Mouse (Mus musculus) limb, embryonic 12.5 days (tissue): ENCODE results near the gene Ankrd31. TPM values are rescaled to one million over a fixed set of nuclear protein-coding genes. Genes with fewer than 3 reads are reported as not detected.

Source experiments
- ATAC-seq: fragments of 200-750 bp; cut with Nextera tagmentation; 2 replicates; pipeline ENCODE4 v1.8.0; 2017; ENCODE audit warnings: low read depth, moderate TSS enrichment; ENCODE audit not compliant: insufficient number of reproducible peaks, insufficient read depth, low FRiP score, low TSS enrichment
- H3K27ac ChIP-seq: fragments of 300-500 bp; sonication (generic); 2 replicates; pipeline ENCODE4 v1.5.1; 2016; ENCODE audit warnings: mild to moderate bottlenecking, moderate library complexity
- H3K27me3 ChIP-seq: fragments of 300-500 bp; sonication (generic); 2 replicates; pipeline ENCODE4 v1.6.1; 2016; ENCODE audit warnings: mild to moderate bottlenecking, moderate library complexity
- H3K36me3 ChIP-seq: fragments of 300-500 bp; sonication (generic); 2 replicates; pipeline ENCODE4 v1.6.1; 2016; ENCODE audit warnings: mild to moderate bottlenecking, moderate library complexity
- H3K4me1 ChIP-seq: fragments of 300-500 bp; sonication (generic); replicated peaks from 2 replicates; pipeline ENCODE4 v1.6.1; 2016
- H3K4me2 ChIP-seq: fragments of 300-500 bp; sonication (generic); 2 replicates; pipeline ENCODE4 v1.6.1; 2016; ENCODE audit warnings: mild to moderate bottlenecking, moderate library complexity
- H3K4me3 ChIP-seq: fragments of 300-500 bp; sonication (generic); replicated peaks from 2 replicates; pipeline ENCODE4 v1.5.1; 2016; ENCODE audit warnings: mild to moderate bottlenecking
- H3K9ac ChIP-seq: fragments of 300-500 bp; sonication (generic); replicated peaks from 2 replicates; pipeline ENCODE4 v1.6.1; 2016; ENCODE audit warnings: mild to moderate bottlenecking, moderate library complexity
- H3K9me3 ChIP-seq: fragments of 300-500 bp; sonication (generic); 2 replicates; pipeline ENCODE4 v1.6.1; 2016; ENCODE audit warnings: mild to moderate bottlenecking, moderate library complexity
- WGBS: fragments of 180-500 bp; shearing (Covaris S2); methylation state at CpG from one replicate; pipeline ENCODE4 v1.1.7; 2016; 5-methylcytosine and 5-hydroxymethylcytosine counted together
- polyA plus RNA-seq: library from polyadenylated mRNA; unstranded; fragments of >200 nt; fragmentation: Nextera tagmentation; extraction: Ambion mirVana; gene quantifications from 2 replicates; pipeline ENCODE4 v1.2.1, GENCODE M21; 2016

Gene Ankrd31
- 0.12 TPM in 1 of 2 replicates, not detected in the other for polyA plus RNA-seq

DNA sequence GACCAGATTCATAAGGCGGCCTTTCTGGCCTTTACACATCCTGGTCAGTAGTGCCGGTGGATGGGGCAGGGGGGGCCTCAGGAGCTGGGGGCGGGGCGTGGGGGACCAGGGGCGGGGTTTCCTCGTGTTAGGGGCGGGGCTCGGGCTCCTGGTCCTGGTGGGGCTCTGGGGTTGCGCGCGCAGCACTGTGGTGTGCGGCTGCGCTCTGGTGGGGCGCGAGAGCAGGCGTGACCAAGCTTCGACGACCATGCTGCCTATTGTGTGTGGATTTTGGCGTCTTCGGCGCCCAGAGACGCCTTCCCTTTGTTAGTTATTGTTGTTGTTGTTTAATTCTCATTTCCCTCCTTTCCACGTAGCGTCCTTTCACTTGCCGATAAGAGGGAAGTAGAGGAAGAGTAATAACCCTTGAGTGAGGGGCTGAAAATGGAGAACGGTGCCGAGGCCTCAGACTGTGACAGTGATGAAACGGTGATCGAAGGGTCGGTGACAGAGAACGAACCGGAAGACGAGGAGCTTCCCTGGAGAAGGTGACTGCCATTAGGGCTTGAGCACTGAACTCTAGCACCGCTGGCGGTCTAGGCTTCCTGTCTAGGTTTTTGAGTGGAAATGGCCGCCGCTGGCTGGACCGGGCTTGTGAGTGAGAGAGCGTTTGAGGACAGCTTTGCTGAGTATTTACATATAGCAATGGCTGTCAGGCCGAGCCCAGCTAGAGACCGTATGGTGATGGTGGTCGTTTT lies at the start of gene Ankrd31:
Gene Ankrd31 (plus strand): TSS at position 164 of the 737 bp plus-strand sequence.
- H3K27me3 ChIP-seq, result no peaks in the 10 kb centered on the region
- no peak within 1 kb of the TSS for H3K27ac ChIP-seq
- no peak for ATAC-seq
- 88% methylated on average over 42 of the region's 42 CpGs for WGBS
- no peaks in the 10 kb centered on the region for H3K36me3 ChIP-seq
- no peak within 1 kb of the TSS for H3K4me3 ChIP-seq
- no peak within 1 kb of the TSS for H3K9ac ChIP-seq
- H3K9me3 ChIP-seq, result no peaks in the 10 kb centered on the region
- no peak within 1 kb of the TSS for H3K4me2 ChIP-seq
- no peaks in the 10 kb centered on the region for H3K4me1 ChIP-seq

DNA sequence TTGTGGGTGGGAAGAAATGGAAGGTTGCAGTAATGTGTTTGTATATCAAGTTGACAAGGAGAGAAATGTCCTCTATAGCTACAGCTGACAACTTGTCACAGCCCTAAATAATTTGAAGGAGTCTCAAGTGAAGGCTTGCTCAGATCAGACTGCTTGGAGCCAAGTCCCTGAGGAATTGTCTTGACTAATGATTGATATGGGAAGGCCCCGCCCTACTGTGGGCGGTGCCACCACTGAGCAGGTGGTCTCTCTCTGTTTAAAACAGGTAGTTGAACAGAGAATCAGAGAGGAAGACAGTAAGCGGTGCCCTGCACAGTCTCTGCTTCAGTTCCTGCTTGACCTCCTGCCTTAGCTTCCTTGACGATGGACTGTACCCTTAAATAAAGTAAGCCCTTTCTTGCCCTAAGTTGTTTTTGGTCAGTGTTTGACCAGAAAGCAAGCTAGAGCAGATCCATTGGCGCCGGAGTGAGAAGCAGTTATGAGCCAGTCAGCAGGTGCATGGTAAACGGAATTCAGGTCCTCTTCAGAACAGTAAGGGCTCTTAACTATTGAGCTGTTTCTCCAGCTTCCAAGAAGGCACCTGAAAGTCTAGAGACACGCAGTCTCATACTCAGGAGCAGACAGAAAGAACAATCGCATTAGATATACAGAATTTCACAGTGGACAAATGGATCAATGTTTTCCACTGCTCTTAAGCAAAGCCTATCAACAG lies 45.3 kb upstream of the Ankrd31 start:
- Histone ChIP-seq H3K27me3 (no peaks in the 10 kb centered on the region), H3K4me1 (no peaks in the 10 kb centered on the region), H3K27ac (no peak overlapping the region), H3K4me2 (no peak overlapping the region), H3K9ac (no peak overlapping the region), H3K4me3 (no peak overlapping the region), H3K9me3 (no peaks in the 10 kb centered on the region), H3K36me3 (no peaks in the 10 kb centered on the region)
- no peak for ATAC-seq
- WGBS, result 72% methylated on average over 9 of the region's 9 CpGs

DNA sequence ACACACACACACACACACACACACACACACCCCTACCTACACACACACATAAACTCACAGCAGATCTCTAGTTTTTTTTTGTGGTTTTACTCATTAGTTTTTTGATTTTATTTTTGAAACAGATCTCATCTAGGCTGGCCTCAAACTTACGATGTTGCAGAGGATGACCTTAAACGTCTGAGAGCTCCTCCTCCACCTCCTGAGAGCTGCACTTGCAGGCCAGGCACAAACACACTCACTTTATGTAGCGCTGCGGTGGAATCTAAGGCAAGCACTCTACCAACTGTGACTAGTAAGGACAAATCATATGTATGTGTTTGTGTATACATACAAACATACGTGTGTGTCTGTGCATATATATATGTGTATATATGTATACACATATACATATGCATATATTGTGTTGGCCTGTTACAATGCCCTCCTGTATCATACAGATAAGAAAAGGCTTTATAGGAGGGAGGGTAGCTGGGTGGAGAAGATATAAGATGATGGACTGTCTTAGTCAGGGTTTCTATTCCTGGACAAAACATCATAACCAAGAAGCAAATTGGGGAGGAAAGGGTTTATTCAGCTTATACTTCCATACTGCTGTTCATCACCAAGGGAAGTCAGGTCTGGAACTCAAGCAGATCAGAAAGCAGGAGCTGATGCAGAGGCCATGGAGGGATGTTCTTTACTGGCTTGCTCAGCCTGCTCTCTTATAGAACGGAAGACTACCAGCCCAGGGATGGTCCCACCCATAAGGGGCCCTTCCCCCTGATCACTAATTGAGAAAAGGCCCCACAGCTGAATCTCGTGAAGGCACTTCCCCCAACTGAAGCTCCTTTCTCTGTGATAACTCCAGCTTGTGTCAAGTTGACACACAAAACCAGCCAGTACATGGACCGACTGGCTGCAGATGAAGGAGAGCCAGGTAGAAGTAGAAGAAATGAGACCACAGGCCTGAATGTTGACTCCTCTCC lies 38.5 kb upstream of the Ankrd31 start:
- no peak overlapping the region for H3K4me3 ChIP-seq
- no peak overlapping the region for H3K4me2 ChIP-seq
- H3K4me1 ChIP-seq, result no peaks in the 10 kb centered on the region
- no peak for ATAC-seq
- H3K9me3 ChIP-seq, result no peaks in the 10 kb centered on the region
- H3K27ac ChIP-seq, result no peak overlapping the region
- no peaks in the 10 kb centered on the region for H3K36me3 ChIP-seq
- WGBS, result 75% methylated on average over 8 of the region's 8 CpGs
- H3K9ac ChIP-seq, result no peak overlapping the region
- H3K27me3 ChIP-seq, result no peaks in the 10 kb centered on the region

DNA sequence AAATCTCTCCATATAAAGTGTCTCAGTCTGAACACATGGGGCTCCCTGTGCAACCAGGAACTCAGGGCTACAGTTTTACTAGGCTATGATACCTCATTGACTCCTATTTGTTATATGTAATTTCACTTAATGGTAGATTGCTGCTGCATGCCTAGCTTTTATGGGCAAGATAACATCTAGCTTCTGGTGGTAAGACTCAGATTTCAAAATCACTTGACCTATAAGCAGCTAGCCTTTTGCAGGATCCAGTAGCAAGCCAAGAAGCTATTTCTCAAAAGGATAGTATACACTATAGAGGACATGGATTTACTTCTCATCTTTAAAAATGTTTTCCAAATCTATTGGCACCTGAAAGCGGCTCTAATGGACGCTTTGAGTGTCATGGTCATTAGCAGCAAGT lies 31.8 kb upstream of the Ankrd31 start:
- ATAC-seq, result no peak
- H3K27ac ChIP-seq, result no peak overlapping the region
- no peak overlapping the region for H3K4me2 ChIP-seq
- WGBS, result 89% methylated on average over 2 of the region's 2 CpGs
- no peaks in the 10 kb centered on the region for H3K27me3 ChIP-seq
- H3K36me3 ChIP-seq, result no peaks in the 10 kb centered on the region
- no peaks in the 10 kb centered on the region for H3K9me3 ChIP-seq
- H3K4me1 ChIP-seq, result no peaks in the 10 kb centered on the region
- H3K9ac ChIP-seq, result no peak overlapping the region
- no peak overlapping the region for H3K4me3 ChIP-seq

DNA sequence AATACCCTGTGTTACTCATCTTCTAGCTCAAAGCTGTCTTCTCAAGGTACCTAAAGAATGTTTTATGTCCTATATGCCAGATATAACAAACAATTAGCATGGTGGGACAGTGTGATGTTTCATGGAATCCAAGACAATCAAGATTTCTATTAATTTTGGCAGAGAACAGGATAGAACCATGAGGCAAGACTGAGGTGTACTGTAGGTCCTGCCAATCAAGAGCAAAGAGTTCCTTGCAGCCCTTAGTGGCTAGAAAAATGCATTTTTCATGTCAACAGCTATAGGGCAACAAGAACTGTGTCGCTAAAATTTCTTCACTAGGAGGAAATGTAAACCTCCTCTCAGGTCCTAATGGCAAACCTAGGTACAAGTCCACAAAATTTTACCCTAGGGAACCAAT lies 30.3 kb upstream of the Ankrd31 start:
- Histone ChIP-seq H3K9ac (no peak overlapping the region), H3K4me2 (no peak overlapping the region), H3K27ac (no peak overlapping the region), H3K27me3 (no peaks in the 10 kb centered on the region), H3K9me3 (no peaks in the 10 kb centered on the region), H3K4me1 (no peaks in the 10 kb centered on the region), H3K36me3 (no peaks in the 10 kb centered on the region), H3K4me3 (no peak overlapping the region)
- ATAC-seq, result no peak
- 72% methylated on average over 1 of the region's 1 CpGs for WGBS

DNA sequence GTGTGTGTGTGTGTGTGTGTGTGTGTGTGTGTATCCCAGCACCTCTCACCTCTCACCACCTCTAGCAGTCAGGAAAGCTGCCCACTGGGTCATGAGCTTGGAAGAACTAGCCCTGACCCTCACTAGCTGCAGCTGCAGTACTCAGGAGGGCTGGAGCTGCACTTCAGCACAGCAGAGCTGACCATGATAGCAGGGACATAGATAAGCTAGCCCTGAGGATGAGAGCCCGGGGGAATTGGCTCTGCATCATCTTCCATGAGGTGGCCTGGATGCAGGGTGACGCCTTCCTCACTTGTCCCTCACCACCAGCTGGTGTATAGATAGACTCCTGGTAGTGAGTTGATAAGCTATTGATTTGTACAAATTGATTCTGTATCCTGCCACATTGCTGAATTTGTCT lies 28.1 kb upstream of the Ankrd31 start:
- Histone ChIP-seq H3K27ac (no peak overlapping the region), H3K27me3 (no peaks in the 10 kb centered on the region), H3K4me2 (no peak overlapping the region), H3K4me1 (no peaks in the 10 kb centered on the region), H3K9ac (no peak overlapping the region), H3K9me3 (no peaks in the 10 kb centered on the region), H3K36me3 (no peaks in the 10 kb centered on the region), H3K4me3 (no peak overlapping the region)
- ATAC-seq, result no peak
- WGBS, result 83% methylated on average over 2 of the region's 2 CpGs

DNA sequence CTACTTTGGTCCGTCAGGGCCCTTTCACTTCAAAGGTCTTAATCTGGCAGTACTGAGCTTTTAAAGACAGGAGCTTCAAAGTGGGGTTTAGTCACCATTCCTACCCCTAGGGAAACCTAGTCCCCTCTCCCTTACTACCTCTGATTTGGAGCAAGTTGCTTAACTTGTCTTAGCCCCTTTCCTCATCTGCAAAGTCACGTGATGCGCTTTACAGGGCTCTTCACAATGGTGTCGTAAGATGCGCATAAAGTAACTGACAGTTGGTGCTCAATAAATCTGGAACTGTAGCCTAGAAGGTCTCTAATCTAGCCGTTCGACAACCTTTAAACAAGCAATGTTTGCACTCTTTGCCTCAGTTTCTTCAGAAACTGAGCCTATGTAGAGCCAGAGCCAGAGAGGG lies 19.8 kb upstream of the Ankrd31 start:
- ATAC-seq, result no peak
- WGBS, result 66% methylated on average over 7 of the region's 7 CpGs
- Histone ChIP-seq H3K4me2 (no peak overlapping the region), H3K27ac (no peak overlapping the region), H3K27me3 (no peaks in the 10 kb centered on the region), H3K9ac (no peak overlapping the region), H3K4me3 (no peak overlapping the region), H3K9me3 (no peaks in the 10 kb centered on the region), H3K4me1 (no peaks in the 10 kb centered on the region), H3K36me3 (no peaks in the 10 kb centered on the region)

DNA sequence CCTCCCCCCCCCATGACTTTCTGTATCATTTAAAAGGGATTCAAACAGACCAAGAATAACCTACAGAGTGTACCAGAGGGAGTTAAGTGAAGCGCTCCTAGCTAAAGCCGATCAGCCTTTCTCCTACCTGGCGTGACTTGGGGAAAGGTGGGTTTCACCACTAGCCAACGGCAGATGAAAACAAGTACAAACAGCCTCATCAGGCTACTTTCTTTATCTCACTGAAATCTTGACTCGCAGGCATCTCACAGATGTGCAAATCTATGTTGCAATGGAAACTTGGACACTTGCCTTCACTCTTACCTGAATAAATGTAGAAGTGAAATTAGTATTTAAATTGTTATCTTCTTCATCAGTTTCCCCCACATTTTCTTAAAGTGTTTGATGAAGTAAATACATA lies 18.9 kb upstream of the Ankrd31 start:
- H3K9me3 ChIP-seq, result no peaks in the 10 kb centered on the region
- no peaks in the 10 kb centered on the region for H3K36me3 ChIP-seq
- 93% methylated on average over 5 of the region's 5 CpGs for WGBS
- ATAC-seq, result no peak
- H3K27ac ChIP-seq, result no peak overlapping the region
- no peaks in the 10 kb centered on the region for H3K4me1 ChIP-seq
- no peak overlapping the region for H3K4me3 ChIP-seq
- no peak overlapping the region for H3K4me2 ChIP-seq
- H3K27me3 ChIP-seq, result no peaks in the 10 kb centered on the region
- H3K9ac ChIP-seq, result no peak overlapping the region

DNA sequence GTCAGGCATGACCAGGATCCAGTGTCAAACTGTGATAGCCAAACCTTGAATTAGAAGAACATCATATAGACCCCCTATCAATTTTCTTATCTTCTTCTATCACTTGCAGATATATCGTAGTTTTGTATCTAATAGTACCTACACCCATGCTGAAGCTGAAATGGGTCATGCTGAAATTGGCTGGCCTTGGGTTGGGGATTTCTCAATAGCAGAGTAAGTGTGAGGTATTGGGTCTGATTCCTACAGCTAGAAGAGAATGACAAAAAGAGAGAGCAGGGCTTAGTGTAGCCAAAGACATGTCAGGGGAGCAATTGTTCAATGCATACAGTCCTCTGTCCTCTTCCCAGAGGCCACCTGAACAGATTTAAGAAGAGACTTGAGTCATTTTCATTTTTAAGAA lies 18.0 kb upstream of the Ankrd31 start:
- Histone ChIP-seq H3K4me3 (no peak overlapping the region), H3K9me3 (no peaks in the 10 kb centered on the region), H3K9ac (no peak overlapping the region), H3K27me3 (no peaks in the 10 kb centered on the region), H3K4me1 (no peaks in the 10 kb centered on the region), H3K36me3 (no peaks in the 10 kb centered on the region), H3K27ac (no peak overlapping the region), H3K4me2 (no peak overlapping the region)
- no peak for ATAC-seq
- WGBS, result 85% methylated on average over 1 of the region's 1 CpGs

DNA sequence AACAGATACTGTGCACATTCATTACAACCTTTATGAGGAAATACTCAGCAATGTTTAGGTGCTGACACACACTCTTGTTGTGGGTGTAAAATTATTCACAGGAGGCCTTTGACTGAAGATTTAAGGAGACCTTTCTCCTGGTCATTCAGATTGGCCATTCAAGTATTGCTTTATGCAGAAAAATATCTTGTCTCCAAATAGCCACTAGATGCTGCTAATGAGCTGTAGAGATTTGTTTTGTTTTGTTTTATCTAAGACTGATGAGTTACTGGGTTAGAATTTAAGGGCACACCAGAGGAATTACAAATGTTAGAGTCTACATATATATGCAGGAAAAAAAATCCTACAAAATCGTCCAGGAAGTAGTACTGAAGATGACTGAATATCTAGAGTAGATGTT lies 12.9 kb upstream of the Ankrd31 start:
- Histone ChIP-seq H3K9me3 (no peaks in the 10 kb centered on the region), H3K36me3 (no peaks in the 10 kb centered on the region), H3K4me2 (no peak overlapping the region), H3K4me3 (no peak overlapping the region), H3K27me3 (no peaks in the 10 kb centered on the region), H3K4me1 (no peaks in the 10 kb centered on the region), H3K27ac (no peak overlapping the region), H3K9ac (no peak overlapping the region)
- no peak for ATAC-seq
- WGBS, result 48% methylated on average over 1 of the region's 1 CpGs

DNA sequence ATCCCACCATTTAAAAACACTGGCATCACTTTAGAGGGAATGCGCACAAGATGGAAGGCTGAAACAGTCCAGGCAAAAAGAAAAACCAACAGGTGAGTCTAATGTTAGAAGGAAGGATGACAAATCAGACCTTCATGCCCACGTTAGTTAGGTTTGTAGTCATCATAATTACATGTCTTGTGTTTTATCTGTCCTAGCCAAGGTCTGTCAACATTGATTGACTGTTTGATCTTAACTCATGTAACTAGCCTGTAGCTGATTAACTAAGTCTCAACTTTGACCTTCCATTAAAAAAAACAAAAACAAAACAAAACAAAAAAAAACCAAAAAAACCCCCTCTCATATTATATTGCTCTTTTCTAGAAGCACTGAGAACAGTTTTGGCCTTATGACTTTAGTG lies 7.9 kb upstream of the Ankrd31 start:
- Histone ChIP-seq H3K4me1 (no peaks in the 10 kb centered on the region), H3K9ac (no peak overlapping the region), H3K9me3 (no peaks in the 10 kb centered on the region), H3K36me3 (no peaks in the 10 kb centered on the region), H3K27ac (no peak overlapping the region), H3K4me2 (no peak overlapping the region), H3K4me3 (no peak overlapping the region), H3K27me3 (no peaks in the 10 kb centered on the region)
- no peak for ATAC-seq
- 80% methylated on average over 2 of the region's 2 CpGs for WGBS
